Mouse (Mus musculus): ENCODE results near the gene Epx.

Epx gene

DNA sequence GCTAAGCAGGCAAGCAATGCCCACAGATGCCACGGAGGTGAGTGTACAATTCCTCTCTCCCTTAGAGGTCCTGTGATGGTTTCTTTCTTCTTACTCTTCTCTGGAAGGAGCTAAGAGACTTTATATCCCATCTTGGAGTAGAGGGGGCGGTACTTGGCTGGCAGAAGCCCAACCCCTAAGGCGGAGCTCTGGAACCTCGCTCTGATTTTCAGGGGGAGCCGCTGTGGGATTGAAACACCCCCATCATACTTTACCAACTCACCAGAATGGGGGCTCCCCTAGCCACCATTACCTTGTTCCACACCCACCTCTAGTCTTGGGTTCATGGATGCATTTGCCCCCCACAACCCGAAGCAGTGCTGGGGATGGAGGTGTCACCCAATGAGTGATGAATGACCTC, at the start of gene Epx:
Epx (minus strand) TSS at position 101 of the 400 bp plus-strand sequence.
- DNase-seq, result no peak

DNA sequence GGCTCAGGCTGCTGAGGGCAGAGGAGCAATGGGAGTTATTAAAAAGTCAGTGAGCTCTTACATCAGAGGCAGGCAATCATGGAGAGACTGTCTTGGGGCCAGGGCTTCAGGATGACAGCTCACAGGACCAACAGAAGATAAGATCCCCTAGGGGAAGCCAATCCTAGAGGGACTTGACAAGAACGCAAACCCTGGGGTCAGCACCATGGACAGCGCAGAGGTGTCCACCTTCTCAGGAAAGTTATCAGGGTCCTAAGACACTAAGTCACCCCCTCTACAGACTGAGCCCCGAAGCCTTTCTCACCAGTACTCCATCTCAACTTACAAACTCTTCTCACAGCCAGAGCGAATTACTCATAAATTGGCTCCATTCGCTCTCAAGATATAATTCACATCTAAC, 45.6 kb upstream of the Epx start, which contains the start of gene Olfr464:
Olfr464 (minus strand) TSS at position 2 of the 400 bp plus-strand sequence.
- no peak for DNase-seq

DNA sequence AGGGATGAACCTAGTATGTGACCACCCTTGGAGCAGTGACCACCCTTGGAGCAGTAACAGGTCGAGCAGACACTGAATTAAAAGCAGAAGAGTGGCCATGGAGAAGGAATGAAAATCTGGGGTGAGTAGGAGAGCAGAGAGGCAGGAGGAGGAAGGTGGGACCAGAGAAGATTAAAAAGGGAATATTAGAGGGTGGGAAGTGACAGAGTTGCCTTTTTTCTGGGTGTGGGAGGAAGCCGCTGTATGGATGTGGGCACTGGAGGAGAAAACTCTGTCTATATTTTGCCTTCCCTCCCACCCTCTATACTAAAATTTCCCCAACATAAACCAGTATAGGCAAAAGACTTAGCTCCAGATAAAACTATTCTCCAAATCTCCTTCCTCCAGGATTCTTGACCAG, 45.0 kb upstream of the Epx start:
- DNase-seq, result no peak

DNA sequence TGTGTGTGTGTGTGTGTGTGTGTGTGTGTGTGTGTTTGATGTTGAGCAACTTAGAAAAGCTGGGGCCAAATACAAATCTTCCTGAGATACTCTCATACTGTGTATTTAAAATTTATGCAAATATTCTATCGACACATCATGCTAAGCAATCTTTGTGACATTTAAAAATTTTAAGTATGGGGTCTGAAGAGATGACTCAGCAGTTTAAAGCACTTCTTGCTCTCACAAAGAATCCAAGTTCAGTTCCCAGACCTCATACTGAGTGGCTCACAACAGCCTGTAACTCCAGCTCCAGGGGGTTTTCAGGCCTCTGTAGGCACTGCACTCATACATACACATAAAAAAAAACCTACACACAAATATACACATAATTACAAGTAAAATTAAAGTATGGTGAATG, 40.7 kb upstream of the Epx start:
- DNase-seq, result no peak

GRCm38 (mm10) chr11:87904331-87904730, 29.0 kb upstream of the Epx start:
- DNase-seq, result no peak

- DNase-seq, result no peak
Measured at GRCm38 (mm10) chr11:87897287-87897686, 22.0 kb upstream of the Epx start, which contains the start of gene Olfr463. Gene Olfr463, minus strand, starts transcription at chr11:87897387.

DNA sequence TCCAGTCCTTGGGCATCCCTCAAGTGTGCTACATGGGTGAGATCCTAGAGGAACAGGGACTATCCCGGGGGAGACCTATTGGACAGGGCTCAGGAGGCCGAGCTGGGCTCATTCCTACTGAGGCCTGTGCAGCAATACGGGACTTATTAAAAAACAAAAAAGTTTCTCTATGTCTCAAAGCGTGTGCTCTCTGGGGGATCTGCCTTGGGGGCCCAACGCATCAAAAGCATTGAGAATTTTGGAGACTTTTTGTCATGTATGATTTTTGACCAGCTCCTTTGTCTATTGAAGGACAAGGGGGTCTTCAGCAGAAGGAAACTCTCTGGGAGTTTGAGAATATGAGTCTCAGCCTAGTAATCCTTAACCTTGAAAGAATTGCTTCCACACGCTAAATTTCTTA, 16.8 kb upstream of the Epx start, which contains the start of gene Olfr462:
Olfr462 (minus strand) TSS at position 101 of the 400 bp plus-strand sequence.
- DNase-seq, result no peak

DNA sequence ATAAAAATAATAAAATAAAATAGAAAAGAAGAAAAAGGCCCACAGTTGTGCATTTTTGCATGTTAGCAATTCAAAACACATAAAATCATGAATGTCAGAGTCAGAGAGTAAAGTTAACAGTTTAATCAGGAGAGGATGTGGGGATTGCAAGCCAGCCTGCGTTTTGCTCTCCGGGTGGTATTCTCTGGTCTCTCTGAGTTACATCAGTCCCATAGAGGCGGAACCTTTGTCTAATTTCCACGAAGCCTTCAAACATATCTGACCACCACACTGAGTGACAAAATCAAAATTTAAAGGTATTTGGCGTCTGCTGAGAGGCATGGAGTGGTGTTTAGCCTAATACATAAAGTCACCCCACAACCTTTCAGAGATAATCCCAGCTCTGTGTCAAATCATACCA, 9.5 kb upstream of the Epx start:
- DNase-seq, result no peak

DNA sequence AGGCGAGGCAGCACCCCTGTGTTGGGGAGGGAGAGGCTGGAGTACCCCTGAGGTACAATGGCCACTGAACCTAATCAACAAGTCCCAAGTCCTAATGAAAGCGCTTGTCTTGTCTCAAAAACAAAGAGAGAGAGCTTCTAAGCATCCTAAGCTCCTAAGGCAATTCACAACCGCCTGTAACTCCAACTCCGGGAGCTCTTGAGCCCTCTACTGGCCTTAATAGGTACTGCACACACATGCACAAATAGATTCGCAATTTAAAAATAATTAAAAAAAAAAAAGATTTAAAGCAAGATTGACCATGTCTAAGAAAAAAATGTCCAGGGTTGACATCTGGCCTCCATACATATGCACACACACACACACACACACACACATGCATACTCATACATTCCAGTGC, 8.2 kb upstream of the Epx start:
- no peak for DNase-seq

DNA sequence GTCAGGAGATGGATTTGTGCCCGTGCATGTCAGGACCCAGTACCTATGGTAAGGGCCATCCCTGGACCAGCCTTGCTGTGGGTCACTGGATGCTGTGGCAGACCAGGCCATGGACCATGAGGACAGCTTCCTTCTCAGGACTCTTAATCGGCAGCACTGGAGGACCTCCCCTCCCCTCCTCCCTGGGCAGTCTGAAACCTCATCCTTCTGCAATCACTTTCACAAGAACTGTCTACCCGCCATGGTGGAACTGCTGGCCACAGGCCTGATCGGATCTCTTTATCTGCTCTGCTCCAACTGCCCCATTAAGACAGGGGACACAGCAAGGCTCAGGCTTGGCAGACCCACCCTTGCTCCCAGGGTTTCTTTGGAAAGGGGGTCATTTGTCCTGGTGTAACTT, 6.4 kb upstream of the Epx start:
- DNase-seq, result no peak

DNA sequence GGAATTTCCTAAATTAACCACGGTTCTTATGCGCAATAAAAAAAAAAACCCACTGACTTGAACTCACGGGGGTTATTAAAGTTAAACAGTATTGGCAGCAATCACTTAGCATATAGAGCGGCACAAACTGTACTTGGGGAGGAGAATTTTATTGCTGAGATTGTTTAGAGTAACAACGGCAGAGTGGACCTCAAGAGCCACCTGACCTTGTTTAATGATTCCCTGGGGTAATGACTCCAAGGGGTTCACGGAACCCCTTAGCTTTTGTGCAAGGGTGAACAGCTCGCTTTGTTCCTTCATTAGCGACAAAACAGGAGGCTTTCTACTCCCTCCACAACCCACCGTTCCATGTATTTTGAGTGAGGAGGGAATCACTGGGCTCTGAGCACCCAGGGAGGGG, 4.5 kb upstream of the Epx start:
- DNase-seq, result no peak

- DNase-seq, result no peak
Measured at GRCm38 (mm10) chr11:87871766-87872165, 3.6 kb downstream of the Epx start.

DNA sequence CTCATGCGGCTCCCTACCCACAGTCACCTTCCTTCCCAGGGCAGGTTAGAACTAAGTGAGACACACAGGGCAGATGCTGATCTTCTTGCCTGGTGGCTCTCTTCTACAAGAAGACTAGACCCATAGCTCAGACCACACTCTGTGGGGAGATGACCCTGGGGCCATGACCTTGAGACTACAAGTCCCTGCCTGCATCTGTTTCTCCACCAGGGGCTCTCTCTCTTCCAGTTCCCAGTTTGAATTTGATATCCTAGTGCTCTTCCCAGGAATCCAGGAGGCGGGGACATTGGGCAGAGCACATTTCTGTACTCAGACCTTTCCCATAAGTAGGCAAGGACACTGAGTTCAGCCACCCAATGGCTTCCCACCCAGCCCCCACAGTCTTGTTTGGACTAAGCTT, 5.2 kb downstream of the Epx start:
- DNase-seq, result no peak

- peak; percentile 40 for DNase-seq
Measured at GRCm38 (mm10) chr11:87866891-87867290, 8.4 kb downstream of the Epx start.

DNA sequence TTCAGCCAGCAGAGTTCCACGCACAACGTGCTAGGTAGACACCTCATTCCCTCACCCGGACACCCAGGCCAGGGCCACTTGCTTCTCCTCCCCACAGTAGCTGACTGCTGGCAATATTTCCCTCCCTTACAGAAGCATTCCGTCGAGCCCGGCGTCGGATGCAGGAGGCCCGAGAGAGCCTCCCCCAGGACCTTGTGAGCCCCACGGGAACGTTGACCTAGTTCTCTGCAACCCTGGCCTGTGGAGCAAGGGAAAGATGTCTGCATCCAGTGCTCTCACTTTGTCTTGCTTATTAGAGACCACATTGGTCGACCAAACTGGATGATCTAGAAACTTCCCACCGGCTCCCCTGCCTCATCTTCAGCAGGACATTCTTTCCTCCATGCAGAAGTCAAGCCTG, 12.5 kb downstream of the Epx start:
- no peak for DNase-seq

DNA sequence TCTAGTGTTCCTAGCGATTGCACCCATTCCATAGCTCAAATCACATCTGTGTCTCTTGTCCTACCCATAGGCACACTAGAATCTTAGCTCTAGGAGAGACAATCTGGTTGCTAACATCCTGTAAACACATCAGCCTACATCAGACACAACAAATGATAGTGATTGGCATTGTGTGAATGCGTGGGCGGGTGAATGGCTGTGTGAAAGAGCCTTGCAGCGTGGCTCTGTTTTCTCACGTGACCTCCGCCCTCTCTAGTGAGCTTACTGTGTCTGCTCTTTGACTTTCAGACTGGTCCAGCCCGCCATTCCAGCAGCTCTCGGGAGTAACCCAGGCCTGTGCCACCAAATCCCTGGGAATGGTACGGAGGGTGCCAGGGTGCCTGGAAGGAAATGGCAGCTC, 14.9 kb downstream of the Epx start:
- DNase-seq, result no peak

- no peak for DNase-seq
Measured at GRCm38 (mm10) chr11:87859273-87859672, 16.1 kb downstream of the Epx start.

GRCm38 (mm10) chr11:87854550-87854949, 20.8 kb downstream of the Epx start:
- no peak for DNase-seq

DNA sequence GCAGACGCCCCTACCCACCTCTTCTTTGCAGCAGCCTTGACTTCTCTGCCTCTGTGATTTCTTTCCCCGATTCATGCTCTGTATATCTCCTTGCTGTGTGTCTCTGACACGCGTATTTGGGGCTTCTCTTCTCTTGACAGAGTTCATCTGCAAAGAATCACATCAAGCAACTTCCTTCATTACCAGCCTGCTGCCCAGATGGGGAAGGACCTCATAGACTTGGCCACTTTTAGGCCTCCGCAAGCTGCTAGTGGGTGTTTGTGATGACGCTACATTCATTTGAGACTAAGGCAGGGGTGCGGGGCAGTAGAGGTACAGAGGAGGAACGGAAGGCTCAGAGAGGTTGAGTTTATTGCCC, 21.8 kb downstream of the Epx start:
- DNase-seq, result no peak

DNA sequence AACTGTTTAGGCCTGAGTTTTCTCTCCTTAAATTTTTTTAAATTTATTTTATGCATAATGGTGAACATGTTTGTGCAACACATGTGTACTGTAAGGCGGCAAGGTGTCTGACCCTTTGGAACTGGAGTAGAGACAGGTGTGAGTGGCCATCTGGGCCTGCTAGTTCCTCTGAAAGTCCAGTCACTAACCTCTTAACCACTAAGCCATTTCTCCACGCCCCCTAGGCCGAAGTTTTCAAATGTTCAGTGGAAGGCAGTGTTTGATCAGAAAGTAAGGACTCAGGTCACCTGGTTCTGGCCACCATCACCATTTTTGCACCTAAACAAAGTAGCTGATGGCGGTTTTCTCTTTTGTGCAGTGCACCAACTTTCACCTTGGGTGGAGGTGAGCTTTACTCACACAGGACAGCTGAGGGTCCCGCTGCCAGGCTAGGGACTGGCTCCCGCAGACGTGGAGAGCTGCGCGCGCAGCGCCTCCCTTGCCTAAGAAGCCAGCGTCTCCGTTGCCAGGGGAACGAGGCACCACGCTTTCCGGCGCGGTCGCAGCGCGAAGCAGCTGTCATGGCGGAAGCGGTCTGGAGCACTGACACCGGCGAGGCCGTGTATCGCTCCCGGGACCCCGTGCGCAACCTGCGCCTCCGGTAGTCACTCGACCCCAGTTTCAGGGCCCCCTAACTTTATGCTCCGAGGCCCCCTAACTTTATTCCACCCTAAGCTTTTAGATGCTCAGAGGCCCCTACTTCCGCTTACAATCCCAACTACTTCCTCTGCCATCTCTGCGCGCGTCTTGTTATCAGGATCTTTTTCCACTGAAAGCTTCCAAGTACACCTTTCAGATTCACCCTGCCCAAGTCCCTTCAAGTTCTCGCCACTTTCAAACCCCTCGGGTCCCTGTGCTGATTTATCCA, 22.4 kb downstream of the Epx start, which contains the start of gene Mks1:
Mks1 (plus strand) TSS at position 526 of the 907 bp plus-strand sequence.
- DNase-seq, result peak; percentile 94

DNA sequence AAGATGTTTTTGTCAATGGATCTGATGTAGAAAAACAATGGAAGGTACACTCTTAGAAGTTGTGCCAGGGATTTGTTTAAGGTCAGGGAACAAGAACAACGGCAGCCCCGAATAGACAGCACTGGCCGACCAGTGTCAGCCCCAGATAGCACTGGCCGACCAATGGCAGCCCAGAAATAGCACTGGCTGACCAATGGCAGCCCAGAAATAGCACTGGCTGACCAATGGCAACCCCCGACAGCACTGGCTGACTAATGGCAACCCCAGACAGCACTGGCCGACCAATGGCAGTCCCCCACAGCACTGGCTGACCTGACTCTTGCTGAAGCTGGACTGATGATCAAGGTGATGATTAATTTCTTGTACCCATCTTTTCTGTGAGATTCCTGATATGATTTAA, 27.5 kb downstream of the Epx start:
- no peak for DNase-seq

DNA sequence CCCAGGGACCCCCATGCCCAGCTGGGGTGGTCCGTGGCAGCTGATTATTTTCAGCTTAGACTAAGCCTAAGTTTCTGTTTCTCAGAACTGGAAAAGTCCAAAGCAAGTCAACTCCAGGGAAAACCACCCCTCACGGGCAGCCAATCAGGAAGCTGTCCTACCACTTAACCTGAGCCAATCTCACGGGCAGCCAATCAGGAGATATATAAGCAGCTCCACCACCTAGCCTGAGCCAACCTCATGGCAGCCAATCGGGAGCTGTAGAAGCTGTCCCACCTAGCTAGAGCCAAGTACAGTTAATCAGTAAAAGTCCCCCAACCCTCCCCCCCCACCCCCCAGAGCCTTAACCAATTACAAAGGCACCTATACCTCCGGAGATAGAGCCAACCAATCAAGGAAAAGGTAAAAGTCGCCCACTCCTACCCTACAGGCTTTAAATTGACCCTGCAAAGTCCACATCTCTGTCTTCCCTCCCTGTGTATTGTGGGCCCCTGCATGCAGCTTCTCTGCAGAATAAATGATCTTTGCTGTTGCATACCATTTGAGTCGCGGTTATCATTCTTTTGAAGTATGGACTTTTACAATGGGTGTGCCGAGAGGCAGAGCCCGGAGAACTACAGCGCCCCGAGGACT, 28.3 kb downstream of the Epx start:
- DNase-seq, result no peak

DNA sequence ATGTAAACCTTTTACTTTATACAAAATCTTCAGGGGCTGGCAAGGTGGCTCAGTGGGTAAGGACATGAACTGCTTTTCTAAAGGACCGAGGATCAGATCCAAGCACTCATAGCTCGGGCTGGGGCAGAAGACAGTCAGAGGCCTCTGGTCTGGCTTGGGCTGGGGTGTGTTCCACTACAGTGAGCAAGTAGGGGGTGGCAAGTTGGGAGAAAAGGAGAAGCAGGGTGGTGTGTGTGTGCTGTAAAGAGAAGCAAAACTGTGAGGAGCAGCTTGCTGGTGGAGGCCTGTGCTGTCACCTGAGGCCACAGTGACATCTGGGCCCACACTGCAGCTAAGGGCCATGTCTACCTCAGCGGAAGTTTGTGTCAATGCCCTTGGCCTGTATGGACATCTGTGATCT, 33.9 kb downstream of the Epx start:
- no peak for DNase-seq

- DNase-seq, result no peak
Measured at GRCm38 (mm10) chr11:87840676-87841075, 34.7 kb downstream of the Epx start.
